In genomic region chr9:120437266-120437876, GRCm38 (mm10) we compare ENCODE assay signal across 24 mouse cellular contexts. TPM values are rescaled to one million over a fixed set of nuclear protein-coding genes. Genes with fewer than 3 reads are reported as not detected.
A peak's percentile ranks its signal among the peaks of the same experiment; 100 is the strongest.
DNase-seq lines count a peak whose midpoint lies in the region; ATAC-seq and TF ChIP-seq lines count a peak whose summit lies in the region.
"Had no signal": no experiment of that assay in that cellular context is flagged by ENCODE, and none has a peak within 500 bp of the region (broad histone marks: within the 10 kb centered on the region; RNA-seq: fewer than 3 reads in every experiment).

No protein-coding gene starts in this region.

- H3K4me3 ChIP-seq in hindbrain, postnatal 0 days (ENCODE audit: low read length) = no peak overlapping the region
- H3K4me3 ChIP-seq in hindbrain, embryonic 12.5 days = no peak overlapping the region
- no peak overlapping the region for H3K4me3 ChIP-seq in forebrain, embryonic 14.5 days (ENCODE audit: low read depth, low read length)
- no peak overlapping the region for H3K4me3 ChIP-seq in hindbrain, embryonic 13.5 days
- H3K4me3 ChIP-seq: embryonic facial prominence, embryonic 13.5 days; limb, embryonic 13.5 days; megakaryocyte, embryonic 14.5 days; stomach, embryonic 15.5 days had no signal

- TF ChIP-seq POLR2A in brain, embryonic 14.5 days (IDR thresholded peaks at IDR 0.05; ENCODE audit: borderline replicate concordance, extremely low read depth, insufficient read depth, insufficient read length, poor library complexity, severe bottlenecking) = no peak

- H3K4me2 ChIP-seq in hindbrain, postnatal 0 days (ENCODE audit: low read depth, low read length) = no peak overlapping the region
- H3K4me2 ChIP-seq in hindbrain, embryonic 12.5 days (replicated peaks) = no peak overlapping the region
- H3K4me2 ChIP-seq in forebrain, embryonic 14.5 days (ENCODE audit: low read length) = no peak overlapping the region
- no peak overlapping the region for H3K4me2 ChIP-seq in hindbrain, embryonic 13.5 days
- H3K4me2 ChIP-seq: embryonic facial prominence, embryonic 13.5 days; limb, embryonic 13.5 days; liver, embryonic 11.5 days; stomach, embryonic 15.5 days had no signal

- no peaks in the 10 kb centered on the region for H3K27me3 ChIP-seq in hindbrain, postnatal 0 days (ENCODE audit: insufficient read depth, low read length)
- H3K27me3 ChIP-seq in hindbrain, embryonic 12.5 days = no peaks in the 10 kb centered on the region; the same call in 1 of the 2 replicates
- no peaks in the 10 kb centered on the region for H3K27me3 ChIP-seq in forebrain, embryonic 14.5 days (replicated peaks; ENCODE audit: control insufficient read depth, insufficient read depth, low read length)
- peaks cover 7% of the 10 kb centered on the region for H3K27me3 ChIP-seq in hindbrain, embryonic 13.5 days
- H3K27me3 ChIP-seq: limb, embryonic 13.5 days; stomach, embryonic 15.5 days had no signal

- H3K4me1 ChIP-seq in hindbrain, postnatal 0 days (ENCODE audit: insufficient read depth, low read length) = no peaks in the 10 kb centered on the region
- peaks cover 4% of the 10 kb centered on the region; the same call in 1 of the 2 replicates for H3K4me1 ChIP-seq in hindbrain, embryonic 12.5 days
- peaks cover 5% of the 10 kb centered on the region for H3K4me1 ChIP-seq in forebrain, embryonic 14.5 days (ENCODE audit: control insufficient read depth, insufficient read depth, low read length)
- H3K4me1 ChIP-seq in hindbrain, embryonic 13.5 days (replicated peaks) = no peaks in the 10 kb centered on the region
- H3K4me1 ChIP-seq: embryonic facial prominence, embryonic 13.5 days; limb, embryonic 13.5 days; stomach, embryonic 15.5 days had no signal

- no peak overlapping the region for H3K27ac ChIP-seq in hindbrain, postnatal 0 days
- H3K27ac ChIP-seq in hindbrain, embryonic 12.5 days = no peak overlapping the region
- H3K27ac ChIP-seq in forebrain, embryonic 14.5 days (ENCODE audit: low read depth, low read length) = peak overlapping the region; percentile 70; the same call in 1 of the 2 replicates
- H3K27ac ChIP-seq in hindbrain, embryonic 13.5 days = no peak overlapping the region
- H3K27ac ChIP-seq: embryonic facial prominence, embryonic 13.5 days; limb, embryonic 13.5 days; stomach, embryonic 15.5 days had no signal

- H3K9ac ChIP-seq in hindbrain, postnatal 0 days (replicated peaks; ENCODE audit: low read length) = no peak overlapping the region
- no peak overlapping the region for H3K9ac ChIP-seq in hindbrain, embryonic 12.5 days
- H3K9ac ChIP-seq in forebrain, embryonic 14.5 days (ENCODE audit: low read length) = no peak overlapping the region
- no peak overlapping the region for H3K9ac ChIP-seq in hindbrain, embryonic 13.5 days
- H3K9ac ChIP-seq: embryonic facial prominence, embryonic 13.5 days; limb, embryonic 13.5 days; stomach, embryonic 15.5 days had no signal

- no peak for DNase-seq in hindbrain, postnatal 0 days (ENCODE audit: low spot score)
- peak; percentile 82 for DNase-seq in brain, embryonic 14.5 days (ENCODE audit: low read depth)
- peak; percentile 83 for DNase-seq in forebrain, embryonic 14.5 days (ENCODE audit: low spot score)
- peak; percentile 54 for DNase-seq in retina, postnatal 1 day
- no peak for DNase-seq in adrenal gland, postnatal 14 days
- DNase-seq: adrenal gland, postnatal 10 days; cerebellum, adult 11-12 months; cerebellum, postnatal 10 days; gastrocnemius, postnatal 14 days; heart, postnatal 14 days; kidney, adult 11 months; kidney, postnatal 25 days; lung, postnatal 4 days; midbrain, embryonic 14.5 days had no signal

- H3K36me3 ChIP-seq in hindbrain, postnatal 0 days (ENCODE audit: insufficient read depth, low read length) = no peaks in the 10 kb centered on the region
- no peaks in the 10 kb centered on the region for H3K36me3 ChIP-seq in hindbrain, embryonic 12.5 days
- H3K36me3 ChIP-seq in forebrain, embryonic 14.5 days (ENCODE audit: control insufficient read depth, insufficient read depth, low read length) = no peaks in the 10 kb centered on the region
- H3K36me3 ChIP-seq in hindbrain, embryonic 13.5 days = no peaks in the 10 kb centered on the region
- H3K36me3 ChIP-seq: embryonic facial prominence, embryonic 13.5 days; G1E; limb, embryonic 13.5 days; stomach, embryonic 15.5 days had no signal

- TF ChIP-seq CTCF in hindbrain, postnatal 0 days (IDR thresholded peaks at IDR 0.05; ENCODE audit: low read depth) = no peak
- TF ChIP-seq CTCF in brain, embryonic 14.5 days (IDR thresholded peaks at IDR 0.05; ENCODE audit: borderline replicate concordance, extremely low read depth, insufficient read depth, insufficient read length) = no peak

- WGBS in hindbrain, postnatal 0 days = 48% methylated on average over 6 of the region's 6 CpGs
- 51% methylated on average over 6 of the region's 6 CpGs for WGBS in hindbrain, embryonic 12.5 days
- WGBS in forebrain, embryonic 14.5 days = 16% methylated on average over 6 of the region's 6 CpGs
- WGBS in hindbrain, embryonic 13.5 days = 48% methylated on average over 6 of the region's 6 CpGs

- peak; percentile 34; the same call in 1 of the 2 replicates for ATAC-seq in hindbrain, postnatal 0 days
- no peak for ATAC-seq in hindbrain, embryonic 12.5 days (ENCODE audit: low FRiP score)
- ATAC-seq in forebrain, embryonic 14.5 days = peak; percentile 73
- no peak for ATAC-seq in hindbrain, embryonic 13.5 days (ENCODE audit: low FRiP score)
- ATAC-seq: inflammation-experienced regulatory T-cells, adult 6 months; Patski had no signal

- no peaks in the 10 kb centered on the region for H3K9me3 ChIP-seq in hindbrain, postnatal 0 days (ENCODE audit: low read length)
- 0 out of 2 replicates have a peak, but pooled peaks cover 8% of the 10 kb centered on the region for H3K9me3 ChIP-seq in hindbrain, embryonic 12.5 days (replicated peaks)
- no peaks in the 10 kb centered on the region for H3K9me3 ChIP-seq in forebrain, embryonic 14.5 days (replicated peaks; ENCODE audit: control insufficient read depth, low read length)
- H3K9me3 ChIP-seq in hindbrain, embryonic 13.5 days = no peaks in the 10 kb centered on the region
- H3K9me3 ChIP-seq: embryonic facial prominence, embryonic 13.5 days; limb, embryonic 13.5 days; stomach, embryonic 15.5 days had no signal

RNA-seq across cellular contexts. Expression of gene Eif1b, which starts 54.7 kb away (rescaled TPM):
- total RNA-seq in hindbrain, postnatal 0 days (2014; rRNA removed) = 80.5 and 82.6 TPM in 2 replicates
- 325 and 329 TPM in 2 replicates for polyA plus RNA-seq in hindbrain, postnatal 0 days (2015; fragmentation: Nextera tagmentation; extraction: Ambion mirVana)
- 284 and 287 TPM in 2 replicates for polyA plus RNA-seq in hindbrain, embryonic 12.5 days (2016; fragmentation: Nextera tagmentation; extraction: Ambion mirVana)
- 156 and 199 TPM in 2 replicates for polyA plus RNA-seq in brain, embryonic 14.5 days (2012; rRNA removed)
- 454 and 479 TPM in 2 replicates for polyA plus RNA-seq in forebrain, embryonic 14.5 days (2014; fragmentation: Nextera tagmentation; extraction: Ambion mirVana)
- 45.6 and 50.3 TPM in 2 replicates for total RNA-seq in adrenal gland, postnatal 14 days (2021)
- 330 and 337 TPM in 2 replicates for polyA plus RNA-seq in hindbrain, embryonic 13.5 days (2015; fragmentation: Nextera tagmentation; extraction: Ambion mirVana)

Comparison
In these comparisons a context has a peak if more than half of its experiments do, and no peak if none do; other contexts are left out.
1. ATAC-seq: peak in hindbrain, postnatal 0 days (single experiment) and forebrain, embryonic 14.5 days (single experiment); none in hindbrain, embryonic 12.5 days (single experiment) and hindbrain, embryonic 13.5 days (single experiment).
2. DNase-seq: peak in brain, embryonic 14.5 days (single experiment), forebrain, embryonic 14.5 days (single experiment) and retina, postnatal 1 day (single experiment); none in hindbrain, postnatal 0 days (single experiment) and adrenal gland, postnatal 14 days (single experiment).